Mouse (Mus musculus): ENCODE data around the gene Bcl2l14. TPM values are rescaled to one million over a fixed set of nuclear protein-coding genes. Genes with fewer than 3 reads are reported as not detected.

Bcl2l14 gene
- polyA plus RNA-seq, 1 experiment, result 1.2 TPM

GRCm38 (mm10) chr6:134364644-134365043 is 31.5 kb upstream of the Bcl2l14 start:
- no peak overlapping the region for H3K27ac ChIP-seq (ENCODE audit: insufficient read depth, low read length)
- no peaks in the 10 kb centered on the region for H3K9me3 ChIP-seq (replicated peaks; ENCODE audit: control insufficient read depth, insufficient read depth, low read length, poor library complexity, severe bottlenecking)
- H3K4me3 ChIP-seq (ENCODE audit: low read depth, low read length), result no peak overlapping the region
- H3K9ac ChIP-seq (ENCODE audit: low read depth, poor library complexity, severe bottlenecking), result no peak overlapping the region
- no peaks in the 10 kb centered on the region for H3K36me3 ChIP-seq (ENCODE audit: control insufficient read depth, insufficient read depth, low read length, poor library complexity, severe bottlenecking)
- H3K27me3 ChIP-seq (ENCODE audit: control insufficient read depth, insufficient read depth, low read length, poor library complexity, severe bottlenecking), result no peaks in the 10 kb centered on the region
- H3K4me1 ChIP-seq (ENCODE audit: control insufficient read depth, insufficient read depth, low read length), result peaks cover 2% of the 10 kb centered on the region
- TF ChIP-seq POLR2A (IDR thresholded peaks at IDR 0.05; ENCODE audit: insufficient read depth, low read length), result no peak
- TF ChIP-seq EP300 (IDR thresholded peaks at IDR 0.05; ENCODE audit: insufficient read depth, low read depth, low read length), result no peak
- no peak for TF ChIP-seq CTCF (IDR thresholded peaks at IDR 0.05; ENCODE audit: low read depth, low read length)

- Histone ChIP-seq H3K27ac (ENCODE audit: insufficient read depth, low read length) (no peak overlapping the region), H3K36me3 (ENCODE audit: control insufficient read depth, insufficient read depth, low read length, poor library complexity, severe bottlenecking) (no peaks in the 10 kb centered on the region), H3K9ac (ENCODE audit: low read depth, poor library complexity, severe bottlenecking) (no peak overlapping the region), H3K4me1 (ENCODE audit: control insufficient read depth, insufficient read depth, low read length) (peaks cover 2% of the 10 kb centered on the region), H3K27me3 (ENCODE audit: control insufficient read depth, insufficient read depth, low read length, poor library complexity, severe bottlenecking) (no peaks in the 10 kb centered on the region), H3K9me3 (replicated peaks; ENCODE audit: control insufficient read depth, insufficient read depth, low read length, poor library complexity, severe bottlenecking) (no peaks in the 10 kb centered on the region), H3K4me3 (ENCODE audit: low read depth, low read length) (no peak overlapping the region)
- TF ChIP-seq EP300 (IDR thresholded peaks at IDR 0.05; ENCODE audit: insufficient read depth, low read depth, low read length), result no peak
- TF ChIP-seq CTCF (IDR thresholded peaks at IDR 0.05; ENCODE audit: low read depth, low read length), result no peak
- TF ChIP-seq POLR2A (IDR thresholded peaks at IDR 0.05; ENCODE audit: insufficient read depth, low read length), result no peak
These were observed 30.2 kb upstream of the Bcl2l14 start for GRCm38 (mm10) chr6:134365952-134366351.

GRCm38 (mm10) chr6:134366366-134367351 is 29.5 kb upstream of the Bcl2l14 start:
- H3K9me3 ChIP-seq (replicated peaks; ENCODE audit: control insufficient read depth, insufficient read depth, low read length, poor library complexity, severe bottlenecking), result no peaks in the 10 kb centered on the region
- H3K27me3 ChIP-seq (ENCODE audit: control insufficient read depth, insufficient read depth, low read length, poor library complexity, severe bottlenecking), result no peaks in the 10 kb centered on the region
- TF ChIP-seq CTCF (IDR thresholded peaks at IDR 0.05; ENCODE audit: low read depth, low read length), result no peak
- no peak overlapping the region for H3K9ac ChIP-seq (ENCODE audit: low read depth, poor library complexity, severe bottlenecking)
- no peak overlapping the region for H3K4me3 ChIP-seq (ENCODE audit: low read depth, low read length)
- H3K36me3 ChIP-seq (ENCODE audit: control insufficient read depth, insufficient read depth, low read length, poor library complexity, severe bottlenecking), result no peaks in the 10 kb centered on the region
- no peak overlapping the region for H3K27ac ChIP-seq (ENCODE audit: insufficient read depth, low read length)
- H3K4me1 ChIP-seq (ENCODE audit: control insufficient read depth, insufficient read depth, low read length), result peaks cover 2% of the 10 kb centered on the region

GRCm38 (mm10) chr6:134367366-134368281 is 28.5 kb upstream of the Bcl2l14 start:
- H3K9me3 ChIP-seq (replicated peaks; ENCODE audit: control insufficient read depth, insufficient read depth, low read length, poor library complexity, severe bottlenecking), result no peaks in the 10 kb centered on the region
- peaks cover 2% of the 10 kb centered on the region for H3K4me1 ChIP-seq (ENCODE audit: control insufficient read depth, insufficient read depth, low read length)
- no peak overlapping the region for H3K9ac ChIP-seq (ENCODE audit: low read depth, poor library complexity, severe bottlenecking)
- H3K4me3 ChIP-seq (ENCODE audit: low read depth, low read length), result no peak overlapping the region
- H3K27me3 ChIP-seq (ENCODE audit: control insufficient read depth, insufficient read depth, low read length, poor library complexity, severe bottlenecking), result no peaks in the 10 kb centered on the region
- no peaks in the 10 kb centered on the region for H3K36me3 ChIP-seq (ENCODE audit: control insufficient read depth, insufficient read depth, low read length, poor library complexity, severe bottlenecking)
- TF ChIP-seq CTCF (IDR thresholded peaks at IDR 0.05; ENCODE audit: low read depth, low read length), result no peak
- TF ChIP-seq POLR2A (IDR thresholded peaks at IDR 0.05; ENCODE audit: insufficient read depth, low read length), result no peak
- TF ChIP-seq EP300 (IDR thresholded peaks at IDR 0.05; ENCODE audit: insufficient read depth, low read depth, low read length), result no peak
- H3K27ac ChIP-seq (ENCODE audit: insufficient read depth, low read length), result no peak overlapping the region

- TF ChIP-seq EP300 (IDR thresholded peaks at IDR 0.05; ENCODE audit: insufficient read depth, low read depth, low read length) (no peak), POLR2A (IDR thresholded peaks at IDR 0.05; ENCODE audit: insufficient read depth, low read length) (no peak), CTCF (IDR thresholded peaks at IDR 0.05; ENCODE audit: low read depth, low read length) (no peak)
- H3K9ac ChIP-seq (ENCODE audit: low read depth, poor library complexity, severe bottlenecking), result no peak overlapping the region
- no peak overlapping the region for H3K27ac ChIP-seq (ENCODE audit: insufficient read depth, low read length)
- no peaks in the 10 kb centered on the region for H3K9me3 ChIP-seq (replicated peaks; ENCODE audit: control insufficient read depth, insufficient read depth, low read length, poor library complexity, severe bottlenecking)
- H3K4me3 ChIP-seq (ENCODE audit: low read depth, low read length), result no peak overlapping the region
- no peaks in the 10 kb centered on the region for H3K27me3 ChIP-seq (ENCODE audit: control insufficient read depth, insufficient read depth, low read length, poor library complexity, severe bottlenecking)
- H3K4me1 ChIP-seq (ENCODE audit: control insufficient read depth, insufficient read depth, low read length), result peaks cover 1% of the 10 kb centered on the region
- H3K36me3 ChIP-seq (ENCODE audit: control insufficient read depth, insufficient read depth, low read length, poor library complexity, severe bottlenecking), result no peaks in the 10 kb centered on the region
These were observed 23.2 kb upstream of the Bcl2l14 start for GRCm38 (mm10) chr6:134372946-134373345.
